Mouse (Mus musculus) CH12.LX (cell line): ENCODE results near the gene Ace. TPM values are rescaled to one million over a fixed set of nuclear protein-coding genes. Genes with fewer than 3 reads are reported as not detected.

Experiments used
- DNase-seq: peaks from one replicate; pipeline ENCODE4 v3.0.0-alpha.2; 2013; ENCODE audit errors: extremely low read depth
- H3K27ac ChIP-seq: 2 replicates; pipeline ENCODE4 v1.5.1; 2012; ENCODE audit warnings: low read depth, mild to moderate bottlenecking, control low read depth, moderate library complexity; ENCODE audit not compliant: insufficient read depth
- H3K27me3 ChIP-seq: replicated peaks from 2 replicates; pipeline ENCODE3; 2012; ENCODE audit warnings: inconsistent platforms
- H3K36me3 ChIP-seq, 2 experiments: replicated peaks in 1 of 2; 2 replicates each; pipeline versions ENCODE3 to v1.6.1; 2012; ENCODE audit warnings: inconsistent platforms in 1 of 2, low read length in 1 of 2, mild to moderate bottlenecking in 1 of 2, mixed read lengths in 1 of 2, moderate library complexity in 1 of 2; ENCODE audit not compliant: control insufficient read depth in 1 of 2, insufficient read depth in 1 of 2
- H3K4me1 ChIP-seq, 2 experiments: 2 replicates each; pipeline ENCODE4 v1.6.1; 2012; ENCODE audit warnings: inconsistent platforms in 1 of 2, moderate library complexity in 1 of 2; ENCODE audit not compliant: insufficient read depth in 2 of 2, control insufficient read depth in 1 of 2
- H3K4me2 ChIP-seq: 2 replicates; pipeline ENCODE4 v1.6.1; 2012; ENCODE audit warnings: low read depth, mild to moderate bottlenecking, control low read depth; ENCODE audit not compliant: poor library complexity, insufficient read depth, severe bottlenecking
- H3K4me3 ChIP-seq, 3 experiments: fragments of 150-350 bp in 1 of 3; sonication (generic) in 1 of 3; replicated peaks in 1 of 3; 2 replicates each; pipeline versions ENCODE3 to v1.5.1; 2011 to 2012; ENCODE audit warnings: low read depth in 2 of 3, low read length in 2 of 3, mild to moderate bottlenecking in 2 of 3, moderate library complexity in 2 of 3, control low read depth in 1 of 3, improper control_type of control experiment in 1 of 3, inconsistent platforms in 1 of 3, mixed read lengths in 1 of 3; ENCODE audit not compliant: poor library complexity in 1 of 3
- H3K79me2 ChIP-seq: replicated peaks from 2 replicates; pipeline ENCODE4 v1.6.1; 2012; ENCODE audit warnings: mild to moderate bottlenecking, moderate library complexity; ENCODE audit not compliant: control insufficient read depth, poor library complexity, insufficient read depth, severe bottlenecking; ENCODE audit errors: extremely low read depth
- H3K9ac ChIP-seq: 2 replicates; pipeline ENCODE4 v1.6.1; 2012; ENCODE audit warnings: low read depth, mild to moderate bottlenecking, control low read depth, moderate library complexity; ENCODE audit not compliant: insufficient read depth
- H3K9me3 ChIP-seq: replicated peaks from 2 replicates; pipeline ENCODE3; 2012; ENCODE audit warnings: low read length, inconsistent platforms, mixed read lengths
- BHLHE40 ChIP-seq: IDR thresholded peaks from 2 replicates; pipeline ENCODE4 v1.6.1; 2011; ENCODE audit warnings: mild to moderate bottlenecking, low read depth, low read length, improper control_type of control experiment
- CHD2 ChIP-seq: IDR thresholded peaks from 2 replicates; pipeline ENCODE4 v1.6.1; 2011; ENCODE audit warnings: low read length, improper control_type of control experiment
- CTCF ChIP-seq, 2 experiments: IDR thresholded peaks in 1 of 2; conservative IDR thresholded peaks in 1 of 2; 2 replicates each; pipeline ENCODE4 v1.5.1; 2011 to 2012; ENCODE audit warnings: low read depth in 2 of 2, low read length in 2 of 2, improper control_type of control experiment in 1 of 2, inconsistent platforms in 1 of 2, mild to moderate bottlenecking in 1 of 2, moderate library complexity in 1 of 2
- ELF1 ChIP-seq: IDR thresholded peaks from 2 replicates; pipeline ENCODE4 v1.6.1; 2014; ENCODE audit warnings: low read depth, mild to moderate bottlenecking, inconsistent platforms, low read length, improper control_type of control experiment
- GABPA ChIP-seq: IDR thresholded peaks from 2 replicates; pipeline ENCODE4 v1.6.1; 2012; ENCODE audit warnings: low read depth, low read length, improper control_type of control experiment, inconsistent platforms; ENCODE audit not compliant: insufficient replicate concordance
- HCFC1 ChIP-seq: IDR thresholded peaks from 2 replicates; pipeline ENCODE4 v1.6.1; 2012; ENCODE audit warnings: low read depth, mild to moderate bottlenecking, inconsistent platforms, low read length, improper control_type of control experiment
- IRF4 ChIP-seq: IDR thresholded peaks from 2 replicates; pipeline ENCODE4 v1.6.1; 2014; ENCODE audit warnings: low read depth, mild to moderate bottlenecking, inconsistent platforms, low read length, improper control_type of control experiment
- MAX ChIP-seq: IDR thresholded peaks from 2 replicates; pipeline ENCODE4 v1.6.1; 2011; ENCODE audit warnings: low read length, improper control_type of control experiment
- MAZ ChIP-seq: IDR thresholded peaks from 2 replicates; pipeline ENCODE4 v1.6.1; 2012; ENCODE audit warnings: low read depth, mild to moderate bottlenecking, inconsistent platforms, low read length, improper control_type of control experiment, moderate library complexity
- MXI1 ChIP-seq: IDR thresholded peaks from 2 replicates; pipeline ENCODE4 v1.6.1; 2011; ENCODE audit warnings: mild to moderate bottlenecking, low read depth, low read length, improper control_type of control experiment
- RAD21 ChIP-seq: IDR thresholded peaks from 2 replicates; pipeline ENCODE4 v1.6.1; 2011; ENCODE audit warnings: low read depth, mild to moderate bottlenecking, low read length, improper control_type of control experiment, moderate library complexity
- SIN3A ChIP-seq: IDR thresholded peaks from 2 replicates; pipeline ENCODE4 v1.6.1; 2012; ENCODE audit warnings: low read length, improper control_type of control experiment, inconsistent platforms
- SMC3 ChIP-seq: IDR thresholded peaks from 2 replicates; pipeline ENCODE4 v1.6.1; 2011; ENCODE audit warnings: low read depth, low read length, improper control_type of control experiment
- UBTF ChIP-seq: IDR thresholded peaks from 2 replicates; pipeline ENCODE4 v1.6.1; 2012; ENCODE audit warnings: low read depth, mild to moderate bottlenecking, inconsistent platforms, low read length, improper control_type of control experiment, moderate library complexity
- USF1 ChIP-seq: IDR thresholded peaks from 2 replicates; pipeline ENCODE4 v1.6.1; 2014; ENCODE audit warnings: low read depth, mild to moderate bottlenecking, inconsistent platforms, low read length, improper control_type of control experiment
- ZC3H11A ChIP-seq: IDR thresholded peaks from 2 replicates; pipeline ENCODE4 v1.6.1; 2012; ENCODE audit warnings: low read depth, mild to moderate bottlenecking, inconsistent platforms, low read length, improper control_type of control experiment
- dilution Hi-C: fragments of 300-500 bp; cut with MboI; formaldehyde crosslinking; loops from 2 replicates; pipeline ENCODE4 v1.14.3; 2020; ENCODE audit warnings: low sequenced_read_pairs; ENCODE audit not compliant: extremely low pct_unique_long_range_greater_than_20kb, extremely low pct_ligation_motif_present
- in situ Hi-C: fragments of 300-500 bp; cut with MboI; formaldehyde crosslinking; loops from 3 replicates; pipeline ENCODE4 v1.14.3; 2019; ENCODE audit warnings: low sequenced_read_pairs, low pct_ligation_motif_present, low pct_unique_long_range_greater_than_20kb, mixed read lengths
- polyA plus RNA-seq: library from polyadenylated mRNA; unstranded; fragments of >175 nt; gene quantifications from 2 replicates; pipeline ENCODE4 v1.2.1, GENCODE M21; 2012; ENCODE audit warnings: low read depth; ENCODE audit not compliant: insufficient read length
- total RNA-seq, 2 experiments: library from RNA; depleted of rRNA; stranded (reverse); fragments of 300-350 nt in 1 of 2; fragments of >200 nt in 1 of 2; gene quantifications; 2 replicates each; pipeline ENCODE4 v1.2.3; 2012 to 2014

Gene Ace
- total and polyA plus RNA-seq, 3 experiments = 0.08 TPM; not detected in 2

DNA sequence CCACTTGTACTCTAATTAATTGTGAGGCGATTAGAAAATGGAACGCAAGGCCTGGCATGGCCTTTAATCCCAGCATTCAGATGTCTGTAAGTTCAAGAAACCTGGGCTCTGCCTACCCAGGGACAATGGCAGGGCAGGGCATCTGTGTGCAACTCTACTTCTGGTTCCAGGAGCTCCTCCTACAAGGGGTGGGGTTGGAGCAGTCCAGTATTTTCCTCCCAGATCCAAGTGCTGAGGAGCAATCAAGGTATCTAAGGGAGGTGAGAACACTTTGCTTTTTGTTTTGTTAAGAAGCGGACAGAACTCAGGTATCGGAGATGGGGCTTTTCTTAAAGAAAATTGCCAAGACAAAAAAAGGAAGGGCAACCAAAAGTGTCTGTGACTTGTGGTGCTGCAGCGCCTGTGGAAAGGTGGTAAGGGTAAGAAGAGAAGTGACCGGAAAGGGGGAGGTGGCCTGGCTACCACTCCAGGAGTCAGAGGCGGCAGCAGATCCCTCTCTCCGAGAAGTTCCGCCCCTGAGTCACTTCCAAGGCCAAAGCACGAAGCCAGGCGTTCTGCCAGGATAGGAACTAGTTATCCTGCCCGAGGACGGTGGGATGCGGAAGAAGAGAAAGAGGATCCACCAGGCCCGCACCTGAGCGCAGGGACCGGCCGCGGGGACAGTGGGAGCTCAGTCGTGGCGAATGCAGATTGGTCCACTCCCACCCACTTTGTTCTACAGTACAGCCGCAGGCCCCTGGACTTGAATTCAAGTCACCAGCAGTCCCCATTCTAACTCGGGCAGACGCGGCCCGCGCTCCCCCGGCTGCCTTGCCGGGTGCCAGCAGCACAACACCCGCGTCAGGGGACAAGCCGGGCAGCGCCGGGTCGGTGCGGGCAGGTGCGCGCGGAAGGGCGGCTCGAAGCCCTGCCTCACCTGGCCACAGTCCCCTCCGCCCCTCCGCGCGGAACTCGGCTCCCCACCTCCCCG lies 24.3 kb upstream of the Ace start:
- H3K4me1 ChIP-seq = peaks cover 2 to 3% of the 10 kb centered on the region in 2 experiments; a peak in 1 of 4 replicates
- H3K4me2 ChIP-seq = peak overlapping the region; percentile 55
- no peaks in the 10 kb centered on the region for H3K36me3 ChIP-seq
- H3K4me3 ChIP-seq = peak overlapping the region; percentile 30 to 72 (median 47)
- no peaks in the 10 kb centered on the region for H3K9me3 ChIP-seq
- no peak overlapping the region for H3K27ac ChIP-seq
- no peak for TF ChIP-seq GABPA
- TF ChIP-seq UBTF = 0 out of 2 replicates have a peak, but pooled peaks have one; percentile 67
- no peaks in the 10 kb centered on the region for H3K79me2 ChIP-seq
- H3K9ac ChIP-seq = peak overlapping the region; percentile 31; the same call in 1 of the 2 replicates
- peaks cover 96% of the 10 kb centered on the region for H3K27me3 ChIP-seq
- dilution Hi-C loops = loop anchor here (25.0 kb wide), 1 partner anchor 119 kb away; the partner anchor contains the start of gene Taco1
- no peak for DNase-seq
- in situ Hi-C loops = no loop called here

GRCm38 (mm10) chr11:105944126-105944621 lies 23.6 kb upstream of the Ace start:
- H3K27ac ChIP-seq = no peak overlapping the region

More at GRCm38 (mm10) chr11:105944126-105944621, 23.6 kb upstream of the Ace start:
- no peaks in the 10 kb centered on the region for H3K36me3 ChIP-seq
- H3K79me2 ChIP-seq = no peaks in the 10 kb centered on the region
- dilution Hi-C loops (loop anchor here (25.0 kb wide), 1 partner anchor 118 kb away; the partner anchor contains the start of gene Taco1), in situ Hi-C loops (no loop called here)
- H3K4me1 ChIP-seq = peaks cover 2 to 3% of the 10 kb centered on the region in 2 experiments; a peak in 1 of 4 replicates
- peaks cover 93% of the 10 kb centered on the region for H3K27me3 ChIP-seq
- peak; percentile 17 for DNase-seq
- no peaks in the 10 kb centered on the region for H3K9me3 ChIP-seq
- H3K9ac ChIP-seq = peak overlapping the region; percentile 31; the same call in 1 of the 2 replicates
- H3K4me2 ChIP-seq = peak overlapping the region; percentile 55; the same call in 1 of the 2 replicates
- TF ChIP-seq RAD21 (peak; percentile 53), MAZ (0 out of 2 replicates have a peak, but pooled peaks have one; percentile 9), ZC3H11A (no peak), MXI1 (peak; percentile 60), IRF4 (0 out of 2 replicates have a peak, but pooled peaks have one; percentile 6), CHD2 (no peak), ELF1 (peak; percentile 73), CTCF (conservative IDR thresholded peaks at IDR 0.05 in 1 of 2, IDR thresholded peaks at IDR 0.05 in 1 of 2; ENCODE audit: low read depth in 2 of 2, low read length in 2 of 2) (peak in 1 of 2 experiments; percentile 62; a peak in 2 of 4 replicates), USF1 (no peak), MAX (no peak), BHLHE40 (peak; percentile 31; the same call in 1 of the 2 replicates), SMC3 (peak; percentile 23), UBTF (peak; percentile 36; the same call in 1 of the 2 replicates), SIN3A (peak; percentile 57), HCFC1 (0 out of 2 replicates have a peak, but pooled peaks have one; percentile 24)
- H3K4me3 ChIP-seq = peak overlapping the region; percentile 35 to 72 (median 47)
